Mouse (Mus musculus): ENCODE results near the gene Slc12a7. TPM values are rescaled to one million over a fixed set of nuclear protein-coding genes. Genes with fewer than 3 reads are reported as not detected.
"Not testable (repeated sequence)": the region's sequence is repeated elsewhere in the genome, so short reads cannot be mapped to it uniquely, and the experiment has no call there.

The Slc12a7 gene
- total RNA-seq (2014; fragmentation: Nextera tagmentation) (3.6 and 8.3 TPM in 2 replicates), total RNA-seq (2017) (3.0 and 3.7 TPM in 2 replicates)

DNA sequence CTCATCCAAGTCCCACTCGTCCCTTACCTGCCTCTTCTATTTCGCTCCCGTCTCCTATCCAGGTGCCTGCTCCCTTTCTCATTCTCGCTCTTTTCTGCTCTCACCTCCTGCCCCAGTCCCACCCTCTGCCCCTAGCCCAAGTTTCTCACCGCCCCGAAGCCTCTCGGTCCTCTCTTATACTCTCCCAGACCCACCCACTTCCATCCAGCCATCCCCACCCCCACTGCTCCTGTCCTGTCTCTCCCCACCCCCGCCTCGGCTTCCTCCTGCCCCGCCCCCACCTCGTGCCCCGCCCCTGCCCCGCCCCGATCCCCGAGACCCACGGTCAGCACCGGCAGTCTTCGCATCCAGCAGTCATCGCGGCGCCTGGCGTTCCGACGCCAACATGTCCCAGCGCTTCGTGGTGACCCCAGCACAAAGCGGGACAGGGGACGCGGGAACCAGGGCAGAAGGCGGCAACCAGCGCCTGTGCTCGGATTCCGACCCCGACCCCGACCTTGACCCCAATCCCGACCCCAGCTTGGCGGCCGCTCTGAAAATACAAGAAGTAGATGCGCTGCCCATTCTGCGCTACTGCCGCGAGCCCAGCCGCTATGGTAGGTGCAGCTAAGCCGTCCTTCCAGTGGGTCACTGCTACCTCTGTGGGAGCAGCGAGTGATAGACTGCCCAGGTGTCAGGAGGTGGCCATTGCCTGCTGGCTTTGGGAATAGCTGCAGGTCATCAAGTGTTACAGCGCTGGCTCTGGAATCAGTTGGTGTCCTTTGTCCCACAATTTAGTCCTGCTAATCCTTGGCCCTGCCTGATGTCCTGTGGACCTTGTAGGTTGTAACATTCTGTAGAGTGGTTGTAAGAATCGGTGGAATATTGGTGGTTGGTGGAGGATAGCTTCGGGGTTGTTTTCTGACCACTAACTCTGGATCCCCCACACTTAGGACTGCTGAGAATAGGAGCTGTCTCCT lies at the start of gene Slc12a7:
Gene Slc12a7 (plus strand): TSS at position 353 of the 959 bp plus-strand sequence.
- peak; percentile 22; the same call in 1 of the 2 replicates for ATAC-seq (replicated peaks; ENCODE audit: poor library complexity, severe bottlenecking)

- peak; percentile 98 for ATAC-seq (replicated peaks; ENCODE audit: poor library complexity, severe bottlenecking)
Measured at GRCm38 (mm10) chr13:73683682-73684081, 49.2 kb upstream of the Slc12a7 start.

DNA sequence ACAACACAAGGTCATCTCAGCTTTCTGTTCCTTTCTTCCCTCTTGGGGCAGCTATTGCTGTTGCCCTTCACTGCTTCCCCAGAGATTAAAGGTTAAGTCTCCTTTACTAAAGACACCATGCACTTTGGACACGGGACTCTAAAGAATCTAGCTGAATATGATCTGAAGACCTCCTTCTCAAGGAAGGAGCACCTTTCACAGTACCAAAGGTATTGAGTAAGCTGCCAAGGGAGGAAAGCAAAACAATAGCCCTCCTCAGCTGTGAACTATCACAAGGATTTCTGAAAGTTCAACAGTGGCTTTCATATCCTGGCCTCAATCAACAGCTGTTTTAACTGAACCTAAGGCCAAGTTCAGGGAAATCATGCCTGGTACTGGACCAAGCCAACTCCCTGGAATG lies 48.5 kb upstream of the Slc12a7 start:
- ATAC-seq (replicated peaks; ENCODE audit: poor library complexity, severe bottlenecking) = no peak

- ATAC-seq (replicated peaks; ENCODE audit: poor library complexity, severe bottlenecking) = no peak
Measured at GRCm38 (mm10) chr13:73685502-73685901, 47.4 kb upstream of the Slc12a7 start.

GRCm38 (mm10) chr13:73687601-73688000 lies 45.3 kb upstream of the Slc12a7 start:
- no peak for ATAC-seq (replicated peaks; ENCODE audit: poor library complexity, severe bottlenecking)

GRCm38 (mm10) chr13:73688934-73689333 lies 44.0 kb upstream of the Slc12a7 start:
- ATAC-seq (replicated peaks; ENCODE audit: poor library complexity, severe bottlenecking) = no peak

- peak; percentile 87 for ATAC-seq (replicated peaks; ENCODE audit: poor library complexity, severe bottlenecking)
Measured at GRCm38 (mm10) chr13:73692249-73692868, 40.5 kb upstream of the Slc12a7 start.

DNA sequence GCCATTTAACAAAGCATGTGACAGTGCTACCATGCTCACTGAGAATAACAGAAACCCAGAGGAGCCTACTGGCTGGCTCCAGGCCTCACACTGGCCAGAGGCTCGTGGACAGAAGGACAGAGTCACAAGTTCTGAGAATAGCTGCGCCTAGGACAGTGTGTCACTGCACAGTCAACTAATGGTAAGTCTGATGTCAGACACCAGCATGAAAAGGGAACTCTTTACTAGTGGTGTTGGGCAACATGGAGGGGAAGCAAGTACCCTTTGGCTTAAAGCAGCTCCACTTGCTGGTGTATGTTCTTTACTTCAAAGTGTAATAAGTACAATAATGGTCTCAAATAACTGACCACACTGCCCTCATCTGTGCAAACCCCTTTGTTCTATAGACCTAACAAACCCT lies 39.6 kb upstream of the Slc12a7 start:
- ATAC-seq (replicated peaks; ENCODE audit: poor library complexity, severe bottlenecking) = peak; percentile 64

DNA sequence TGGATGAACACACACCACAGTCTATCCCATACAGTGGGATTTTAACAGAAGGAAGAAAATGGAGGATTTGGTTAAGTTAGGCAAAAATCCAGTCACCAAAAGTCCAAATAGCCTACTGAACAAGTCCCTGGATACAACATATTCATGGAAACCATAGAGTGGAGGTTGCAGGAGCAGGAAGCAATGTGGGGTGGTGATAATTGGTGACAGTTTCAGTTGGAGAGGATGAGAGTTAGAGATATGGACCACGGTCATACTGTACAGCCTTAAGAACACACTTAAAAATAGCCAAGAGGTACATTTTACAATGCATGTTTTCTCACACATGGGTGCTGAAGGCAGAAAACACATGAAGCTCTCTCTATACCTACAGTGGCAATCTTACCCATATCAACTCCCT lies 37.9 kb upstream of the Slc12a7 start:
- no peak for ATAC-seq (replicated peaks; ENCODE audit: poor library complexity, severe bottlenecking)

DNA sequence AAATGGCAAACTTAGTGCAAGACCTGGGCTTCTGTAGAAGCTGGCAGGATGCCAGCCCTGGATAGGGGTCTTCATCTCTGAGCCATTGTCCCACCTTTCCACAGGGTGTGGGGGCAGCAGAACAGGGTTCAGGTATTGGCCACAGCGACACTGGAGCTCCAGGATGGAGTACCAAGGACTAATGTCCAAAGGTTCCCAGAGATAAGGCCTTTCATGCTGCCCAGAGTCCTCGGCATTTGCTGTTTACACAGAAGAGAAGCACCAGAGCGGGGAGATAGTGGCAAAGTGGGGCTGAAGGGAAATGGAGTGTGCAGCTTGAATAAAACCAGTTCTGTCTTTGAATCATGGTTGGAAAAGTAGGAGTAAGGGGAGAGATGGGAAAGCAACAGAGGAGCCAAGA lies 36.4 kb upstream of the Slc12a7 start:
- no peak for ATAC-seq (replicated peaks; ENCODE audit: poor library complexity, severe bottlenecking)

- ATAC-seq (replicated peaks; ENCODE audit: poor library complexity, severe bottlenecking) = no peak
Measured at GRCm38 (mm10) chr13:73699714-73700113, 33.2 kb upstream of the Slc12a7 start.

- no peak for ATAC-seq (replicated peaks; ENCODE audit: poor library complexity, severe bottlenecking)
Measured at GRCm38 (mm10) chr13:73700554-73700953, 32.3 kb upstream of the Slc12a7 start.

DNA sequence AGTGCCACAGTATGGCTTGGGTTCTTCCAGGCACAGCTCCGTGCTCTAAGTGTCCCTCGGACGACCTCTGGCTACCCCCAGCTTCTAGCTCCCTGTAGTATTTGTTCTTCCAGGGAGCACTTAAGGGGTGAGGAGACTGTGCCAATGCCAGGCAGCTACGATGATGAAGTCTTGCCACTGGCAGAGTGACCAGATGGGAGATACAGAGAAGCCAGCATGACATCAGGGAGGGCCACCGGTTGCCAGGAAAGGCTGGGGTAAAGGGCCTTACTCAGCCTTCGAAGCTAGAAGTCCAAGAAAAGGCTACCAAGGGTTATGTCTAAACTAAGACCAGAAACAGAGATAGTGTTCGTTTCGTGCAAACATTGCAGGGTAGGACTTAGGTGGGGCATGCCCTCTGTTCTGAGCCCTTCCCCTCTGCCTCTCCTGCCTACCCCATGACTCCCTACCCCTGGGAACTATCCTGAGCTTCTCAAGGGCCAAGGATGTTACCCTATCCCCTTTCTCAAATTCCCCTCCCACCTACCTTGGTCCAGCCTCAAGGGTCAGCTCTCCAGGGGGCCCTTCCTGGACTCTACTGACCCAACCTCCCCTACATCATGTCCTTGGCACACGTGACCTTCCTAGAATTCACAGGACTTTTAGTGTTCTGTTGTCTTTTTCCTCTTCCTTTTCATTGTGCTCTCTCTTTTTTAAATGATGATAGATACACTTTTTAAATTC lies 31.6 kb upstream of the Slc12a7 start:
- ATAC-seq (replicated peaks; ENCODE audit: poor library complexity, severe bottlenecking) = no peak

DNA sequence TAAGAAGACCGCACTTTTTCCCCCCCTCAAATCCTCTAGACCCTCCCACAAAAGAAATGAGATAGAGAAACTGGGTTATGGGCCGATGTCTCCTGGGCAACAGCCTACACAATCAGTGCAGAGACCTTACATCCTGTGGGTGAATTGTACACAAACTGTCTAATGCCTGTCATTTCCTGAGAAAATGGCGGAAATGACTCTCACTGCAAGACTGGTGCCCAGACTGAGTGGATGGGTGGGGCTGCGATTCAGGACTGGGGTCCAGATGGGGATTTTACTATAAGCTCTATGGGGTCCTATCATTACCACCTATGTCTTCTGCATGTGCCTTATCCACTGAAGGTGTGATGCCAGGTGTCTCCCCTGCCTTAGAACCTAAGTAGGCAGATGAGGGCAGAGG lies 30.1 kb upstream of the Slc12a7 start:
- no peak for ATAC-seq (replicated peaks; ENCODE audit: poor library complexity, severe bottlenecking)

DNA sequence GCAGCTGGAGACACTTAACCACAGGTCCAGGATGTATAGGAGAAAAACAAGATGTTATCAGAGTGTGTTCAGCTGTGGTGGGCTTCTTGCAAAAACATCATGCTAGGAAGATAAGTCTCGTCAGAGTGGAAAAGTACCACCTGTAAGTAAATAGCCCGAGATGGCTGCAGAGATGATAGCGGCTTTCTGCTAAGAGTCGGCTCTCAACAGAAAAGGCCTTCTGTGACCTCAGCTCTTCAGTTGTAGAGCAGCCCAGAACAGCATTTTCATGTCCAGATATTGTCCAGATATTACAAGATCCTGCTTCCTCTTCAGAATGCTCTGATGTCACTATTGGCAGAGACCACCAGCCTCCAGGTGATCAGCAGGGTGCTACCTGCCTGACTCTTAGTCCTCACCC lies 29.4 kb upstream of the Slc12a7 start:
- ATAC-seq (replicated peaks; ENCODE audit: poor library complexity, severe bottlenecking) = not testable (repeated sequence)

DNA sequence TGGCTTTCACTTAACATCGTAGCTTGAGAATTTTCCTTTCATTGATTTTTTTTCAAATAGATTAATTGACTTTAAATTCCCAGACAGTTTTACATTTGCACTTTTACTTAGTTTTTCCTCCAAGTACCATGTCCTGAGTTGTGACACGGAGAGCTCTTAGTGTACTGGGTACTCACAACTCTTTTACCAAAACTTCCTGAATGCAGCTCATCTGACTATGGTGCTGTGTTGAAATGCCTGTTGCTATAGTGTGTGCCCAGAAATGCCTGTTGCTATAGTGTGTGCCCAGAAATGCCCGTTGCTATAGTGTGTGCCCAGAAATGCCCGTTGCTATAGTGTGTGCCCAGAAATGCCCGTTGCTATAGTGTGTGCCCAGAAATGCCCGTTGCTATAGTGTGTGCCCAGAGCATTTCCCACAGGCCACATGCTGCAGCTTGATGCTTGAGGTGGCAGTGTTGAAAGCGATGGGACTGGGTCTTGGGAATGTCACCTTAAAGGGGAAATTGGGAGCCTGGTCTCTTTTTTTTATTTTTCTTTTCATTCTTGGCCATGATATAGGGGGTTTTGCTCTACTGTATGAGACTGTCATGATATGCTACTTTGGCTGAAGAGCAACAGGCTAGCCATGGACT lies 28.1 kb upstream of the Slc12a7 start, which contains the start of gene Slc6a19:
Gene Slc6a19 (minus strand): TSS at position 172 of the 632 bp plus-strand sequence.
- ATAC-seq (replicated peaks; ENCODE audit: poor library complexity, severe bottlenecking) = no peak

DNA sequence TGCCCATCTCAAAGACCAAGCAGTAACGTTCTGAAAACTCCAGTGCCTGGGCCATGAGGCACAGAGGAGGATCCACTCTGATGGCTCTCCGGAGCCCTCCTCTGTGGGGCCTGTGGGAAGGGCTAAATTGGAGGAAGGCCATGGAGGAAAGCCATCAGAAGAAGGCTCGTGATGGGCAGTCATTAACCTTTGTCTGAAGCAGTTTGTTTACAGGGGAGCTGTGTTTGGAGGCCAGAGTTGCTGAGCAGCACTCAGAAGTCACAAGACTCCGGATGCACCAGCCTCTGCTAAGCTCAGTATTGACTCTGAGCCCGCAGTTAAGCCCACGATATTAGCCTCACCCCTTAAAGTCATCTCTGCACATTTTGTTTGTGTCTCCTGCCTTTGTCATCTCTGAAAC lies 23.4 kb upstream of the Slc12a7 start:
- no peak for ATAC-seq (replicated peaks; ENCODE audit: poor library complexity, severe bottlenecking)

- no peak for ATAC-seq (replicated peaks; ENCODE audit: poor library complexity, severe bottlenecking)
Measured at GRCm38 (mm10) chr13:73711221-73711620, 21.7 kb upstream of the Slc12a7 start.

DNA sequence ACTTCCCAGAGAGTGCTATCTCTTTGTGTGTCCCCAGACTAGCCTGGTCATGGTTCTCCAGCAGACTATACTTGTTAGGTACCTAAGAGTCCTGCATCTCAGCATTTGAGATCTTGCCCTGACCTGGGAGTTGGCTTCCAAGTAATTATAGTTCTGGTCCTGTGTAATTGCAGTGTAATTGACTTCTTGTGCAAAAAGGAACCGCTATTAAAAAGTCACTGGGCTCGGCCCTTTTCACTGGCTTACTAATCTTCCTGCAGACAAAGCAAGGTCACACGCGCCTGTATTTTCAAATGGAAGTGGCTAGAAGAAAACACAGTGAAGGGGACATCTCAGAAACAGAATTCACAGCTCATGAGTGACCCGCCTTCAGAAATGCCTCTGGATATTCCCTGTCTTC lies 21.1 kb upstream of the Slc12a7 start:
- ATAC-seq (replicated peaks; ENCODE audit: poor library complexity, severe bottlenecking) = no peak

- ATAC-seq (replicated peaks; ENCODE audit: poor library complexity, severe bottlenecking) = no peak
Measured at GRCm38 (mm10) chr13:73712228-73712627, 20.7 kb upstream of the Slc12a7 start.
